Mouse (Mus musculus): ENCODE results near the gene Gm21497. TPM values are rescaled to one million over a fixed set of nuclear protein-coding genes. Genes with fewer than 3 reads are reported as not detected.
"Not testable (repeated sequence)": the region's sequence is repeated elsewhere in the genome, so short reads cannot be mapped to it uniquely, and the experiment has no call there.

Gm21497 gene
- not detected for total RNA-seq (2022)

GRCm38 (mm10) chrY:61646446-61646845 is at the start of gene Gm21497:
Gene Gm21497, plus strand, starts transcription at chrY:61646746.
- DNase-seq (ENCODE audit: low spot score in 2 of 2): not testable (repeated sequence)

Measured in gastrocnemius, adult 8-10 months (tissue).